Mouse (Mus musculus): Measurements from ENCODE around the gene Ddi2. TPM values are rescaled to one million over a fixed set of nuclear protein-coding genes. Genes with fewer than 3 reads are reported as not detected.

The Ddi2 gene
- polyA plus RNA-seq, 1 experiment from 2014 or later, result 22.4 TPM

DNA sequence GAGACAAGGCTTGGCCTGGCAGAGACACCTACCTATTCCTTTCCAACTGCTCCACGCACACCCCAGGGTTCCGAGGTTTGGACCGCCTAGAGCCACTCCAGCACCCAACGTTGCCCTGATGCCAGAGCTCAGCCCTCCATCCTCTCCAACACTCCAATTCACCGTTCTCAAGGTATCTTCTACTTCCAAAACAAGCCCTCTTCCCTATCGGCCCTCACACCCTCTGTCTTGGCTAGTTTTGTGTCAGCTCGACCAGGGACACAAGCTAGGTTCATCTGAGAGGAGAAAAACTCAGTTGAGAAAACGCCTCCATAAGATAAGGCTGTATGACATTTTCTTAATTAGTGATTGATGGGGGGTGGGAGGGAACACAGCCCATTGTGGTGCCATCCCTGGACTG lies 58.4 kb downstream of the Ddi2 start, which contains the start of gene Plekhm2:
Gene Plekhm2 (minus strand): TSS at position 101 of the 400 bp plus-strand sequence.
- Histone ChIP-seq H3K9ac (ENCODE audit: low read length) (peak within 1 kb of the TSS; percentile 96), H3K36me3 (ENCODE audit: control insufficient read depth, insufficient read depth, low read length) (0 out of 2 replicates have a peak, but pooled peaks cover under 1% of the 10 kb centered on the region), H3K4me2 (ENCODE audit: low read depth, severe bottlenecking) (peak within 1 kb of the TSS; percentile 74), H3K27ac (replicated peaks; ENCODE audit: low read depth, low read length) (no peak within 1 kb of the TSS; the same call in 1 of the 2 replicates), H3K27me3 (ENCODE audit: control insufficient read depth, insufficient read depth, low read length) (no peaks in the 10 kb centered on the region), H3K4me1 (ENCODE audit: control insufficient read depth, insufficient read depth, low read length) (peaks cover 11% of the 10 kb centered on the region), H3K9me3 (ENCODE audit: control insufficient read depth, low read length) (no peaks in the 10 kb centered on the region), H3K4me3 (ENCODE audit: low read depth, low read length) (peak within 1 kb of the TSS; percentile 66)
- WGBS, result 75% methylated on average over 8 of the region's 8 CpGs
- peak; percentile 50; the same call in 1 of the 2 replicates for ATAC-seq (ENCODE audit: insufficient number of reproducible peaks, low FRiP score, low TSS enrichment, low read depth)
- no peak for DNase-seq (ENCODE audit: low spot score)

DNA sequence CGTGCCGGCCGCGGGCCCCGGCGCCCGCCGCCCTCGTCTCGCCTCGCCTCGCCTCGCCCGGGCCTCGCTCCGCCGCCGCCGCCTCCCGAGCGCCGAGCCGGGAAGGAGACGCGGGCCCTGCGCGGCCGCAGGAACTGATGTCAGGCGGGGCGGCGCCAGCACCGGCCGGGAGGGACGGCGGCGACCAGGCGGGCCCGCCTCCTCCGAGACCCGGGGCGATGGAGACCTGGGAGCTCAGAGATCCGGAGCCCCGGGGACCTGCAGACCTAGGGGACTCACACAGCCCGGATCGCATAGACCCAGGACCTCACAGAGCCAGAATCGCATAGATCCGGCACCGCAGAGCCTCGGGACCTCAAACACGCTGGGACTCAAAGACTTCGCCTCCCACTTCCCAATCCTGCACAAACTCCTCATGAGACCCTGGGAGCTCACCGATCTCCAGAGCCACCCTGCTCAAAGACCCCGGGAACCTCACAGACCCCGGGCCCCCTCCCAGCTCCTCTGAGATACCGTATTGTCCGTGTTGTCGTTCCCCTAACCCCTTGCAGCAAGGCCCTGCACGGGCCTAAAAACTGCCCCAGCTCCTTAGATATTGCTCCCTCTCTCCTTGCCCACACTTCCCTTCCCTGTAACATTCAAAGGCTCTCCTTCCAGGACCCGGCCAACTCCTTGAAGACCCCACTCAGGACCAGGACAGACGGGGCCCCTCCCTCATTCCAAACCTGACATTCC lies 59.0 kb downstream of the Ddi2 start:
- Histone ChIP-seq H3K36me3 (ENCODE audit: control insufficient read depth, insufficient read depth, low read length) (0 out of 2 replicates have a peak, but pooled peaks cover 2% of the 10 kb centered on the region), H3K4me1 (ENCODE audit: control insufficient read depth, insufficient read depth, low read length) (peaks cover 11% of the 10 kb centered on the region), H3K27me3 (ENCODE audit: control insufficient read depth, insufficient read depth, low read length) (no peaks in the 10 kb centered on the region), H3K27ac (replicated peaks; ENCODE audit: low read depth, low read length) (no peak overlapping the region; the same call in 1 of the 2 replicates), H3K4me3 (ENCODE audit: low read depth, low read length) (peak overlapping the region; percentile 66), H3K9me3 (ENCODE audit: control insufficient read depth, low read length) (no peaks in the 10 kb centered on the region), H3K4me2 (ENCODE audit: low read depth, severe bottlenecking) (peak overlapping the region; percentile 74), H3K9ac (ENCODE audit: low read length) (peak overlapping the region; percentile 96)
- ATAC-seq (ENCODE audit: insufficient number of reproducible peaks, low FRiP score, low TSS enrichment, low read depth) (no peak; the same call in 1 of the 2 replicates), DNase-seq (ENCODE audit: low spot score) (peak; percentile 74)
- WGBS, result 1% methylated on average over 41 of the region's 60 CpGs

DNA sequence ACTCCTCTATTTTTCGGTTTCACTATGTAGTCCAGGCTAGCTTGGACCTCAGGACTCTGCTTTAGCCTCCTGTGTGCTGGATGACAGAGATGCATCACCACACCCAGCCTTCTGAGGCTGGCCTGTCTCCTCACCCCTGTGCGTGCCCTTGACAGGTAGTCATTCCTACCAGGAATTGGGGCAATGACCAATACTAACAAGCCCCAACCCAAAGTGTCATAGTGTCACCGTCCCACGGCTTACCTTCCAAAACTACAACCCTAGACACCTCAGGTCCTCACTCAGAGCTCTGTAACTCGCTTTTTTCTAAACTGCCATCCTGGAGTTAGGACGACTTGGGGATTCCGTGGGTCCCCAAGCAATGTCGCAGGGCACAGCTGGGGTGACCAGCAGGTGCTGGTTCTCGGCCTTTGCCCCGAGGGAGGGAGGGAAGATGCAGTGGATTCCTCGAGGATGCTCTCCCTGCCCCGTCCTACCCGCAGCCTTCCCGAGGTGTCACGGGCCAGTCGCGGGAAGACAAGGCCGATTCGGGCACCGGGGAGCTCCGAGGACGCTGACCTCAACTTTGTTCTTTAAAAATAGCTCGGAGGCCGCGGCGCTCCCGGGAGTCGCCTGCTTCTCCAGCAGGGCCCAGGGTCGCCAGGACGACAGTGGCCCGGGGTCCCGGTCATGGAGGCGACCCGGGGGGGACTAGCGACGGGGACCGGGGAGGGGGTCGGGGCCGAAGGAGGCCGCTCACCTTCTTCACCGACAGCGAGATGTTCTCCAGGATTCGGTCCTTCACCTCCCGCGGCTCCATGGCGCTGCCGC lies 59.9 kb downstream of the Ddi2 start:
- ATAC-seq (ENCODE audit: insufficient number of reproducible peaks, low FRiP score, low TSS enrichment, low read depth), result no peak
- H3K27ac ChIP-seq (replicated peaks; ENCODE audit: low read depth, low read length), result no peak overlapping the region
- H3K9me3 ChIP-seq (ENCODE audit: control insufficient read depth, low read length), result no peaks in the 10 kb centered on the region
- H3K36me3 ChIP-seq (ENCODE audit: control insufficient read depth, insufficient read depth, low read length), result 0 out of 2 replicates have a peak, but pooled peaks cover 2% of the 10 kb centered on the region
- H3K4me3 ChIP-seq (ENCODE audit: low read depth, low read length), result peak overlapping the region; percentile 66
- peaks cover 11% of the 10 kb centered on the region for H3K4me1 ChIP-seq (ENCODE audit: control insufficient read depth, insufficient read depth, low read length)
- peak overlapping the region; percentile 74 for H3K4me2 ChIP-seq (ENCODE audit: low read depth, severe bottlenecking)
- WGBS, result 4% methylated on average over 43 of the region's 47 CpGs
- peak overlapping the region; percentile 96 for H3K9ac ChIP-seq (ENCODE audit: low read length)
- DNase-seq (ENCODE audit: low spot score), result peak; percentile 60
- no peaks in the 10 kb centered on the region for H3K27me3 ChIP-seq (ENCODE audit: control insufficient read depth, insufficient read depth, low read length)

DNA sequence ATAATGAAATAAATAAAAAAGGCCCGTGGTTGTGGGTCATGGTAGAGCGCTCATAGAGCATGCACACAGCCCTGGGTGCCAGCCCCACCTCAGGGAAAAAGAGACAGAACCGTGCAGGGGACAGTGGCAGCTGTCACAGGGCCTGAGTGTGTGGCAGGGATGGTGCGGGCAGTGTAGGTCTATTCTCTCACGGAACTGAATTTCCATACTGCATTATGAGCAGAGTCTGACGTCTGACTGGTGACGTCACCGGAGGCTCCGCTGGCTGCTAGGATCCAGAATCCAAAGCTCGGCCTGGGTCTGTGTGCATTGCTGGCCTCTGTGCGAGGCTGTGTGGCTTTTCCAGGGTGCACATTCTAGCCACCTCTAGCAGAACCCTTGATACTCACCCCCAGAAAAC lies 62.3 kb downstream of the Ddi2 start:
- DNase-seq (ENCODE audit: low spot score) (no peak), ATAC-seq (ENCODE audit: insufficient number of reproducible peaks, low FRiP score, low TSS enrichment, low read depth) (no peak)
- WGBS, result 92% methylated on average over 11 of the region's 11 CpGs
- no peak overlapping the region for H3K9ac ChIP-seq (ENCODE audit: low read length)
- H3K9me3 ChIP-seq (ENCODE audit: control insufficient read depth, low read length), result no peaks in the 10 kb centered on the region
- no peak overlapping the region for H3K27ac ChIP-seq (replicated peaks; ENCODE audit: low read depth, low read length)
- H3K27me3 ChIP-seq (ENCODE audit: control insufficient read depth, insufficient read depth, low read length), result no peaks in the 10 kb centered on the region
- H3K4me2 ChIP-seq (ENCODE audit: low read depth, severe bottlenecking), result no peak overlapping the region
- 0 out of 2 replicates have a peak, but pooled peaks cover 2% of the 10 kb centered on the region for H3K36me3 ChIP-seq (ENCODE audit: control insufficient read depth, insufficient read depth, low read length)
- H3K4me3 ChIP-seq (ENCODE audit: low read depth, low read length), result no peak overlapping the region
- peaks cover 11% of the 10 kb centered on the region for H3K4me1 ChIP-seq (ENCODE audit: control insufficient read depth, insufficient read depth, low read length)

DNA sequence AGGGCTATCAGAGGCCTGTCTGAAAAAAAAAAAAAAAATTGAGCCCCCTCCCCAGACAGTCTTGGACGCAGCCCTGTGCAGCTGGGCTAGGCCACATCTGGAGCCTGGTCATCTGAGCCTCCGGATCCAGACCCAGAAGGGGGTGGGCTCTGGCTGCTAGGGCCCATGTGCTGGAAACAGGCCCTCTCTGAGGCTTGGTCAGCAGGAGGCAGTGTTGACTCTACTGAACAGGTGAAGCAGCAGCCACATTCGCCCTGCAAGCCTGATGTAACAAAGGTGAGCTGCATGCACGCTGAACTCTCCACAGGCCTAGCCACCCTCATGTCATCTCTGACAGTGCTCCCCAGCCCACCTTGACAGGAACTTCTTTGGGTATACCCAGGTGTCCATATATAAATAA lies 63.5 kb downstream of the Ddi2 start:
- no peaks in the 10 kb centered on the region for H3K27me3 ChIP-seq (ENCODE audit: control insufficient read depth, insufficient read depth, low read length)
- peak; percentile 37 for DNase-seq (ENCODE audit: low spot score)

DNA sequence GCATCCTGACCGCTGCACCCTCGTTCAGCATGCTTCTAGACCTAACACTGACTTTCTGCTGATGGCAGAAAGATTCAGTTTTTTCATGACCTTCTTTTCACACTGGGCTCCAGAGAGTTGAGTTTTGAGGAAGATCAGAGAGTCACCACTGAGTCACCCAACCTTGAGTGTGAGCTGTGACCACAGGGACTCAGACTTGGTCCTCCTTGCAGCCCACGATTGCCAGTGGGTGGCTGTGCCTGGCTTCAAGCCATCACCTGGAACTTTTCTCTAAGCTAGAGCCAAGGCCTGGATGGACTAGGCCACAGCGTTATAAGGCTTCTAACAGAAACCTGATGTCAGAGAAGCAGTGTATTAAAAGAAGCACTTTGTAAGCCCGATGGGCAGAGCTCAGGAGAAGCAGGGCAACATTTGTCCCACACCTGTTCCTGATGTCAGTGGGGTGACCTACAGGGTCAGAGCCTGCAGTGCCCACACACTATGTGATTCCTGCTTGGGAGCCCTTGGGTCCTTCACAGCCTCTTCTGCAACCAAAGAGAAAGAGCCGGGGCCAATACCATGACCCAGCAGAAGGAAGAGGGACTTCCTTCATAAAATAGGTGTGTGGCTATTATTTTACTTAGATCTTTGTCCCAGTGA lies 64.3 kb downstream of the Ddi2 start:
- no peak for ATAC-seq (ENCODE audit: insufficient number of reproducible peaks, low FRiP score, low TSS enrichment, low read depth)
- Histone ChIP-seq H3K9ac (ENCODE audit: low read length) (no peak overlapping the region), H3K4me3 (ENCODE audit: low read depth, low read length) (no peak overlapping the region), H3K27ac (replicated peaks; ENCODE audit: low read depth, low read length) (no peak overlapping the region), H3K4me2 (ENCODE audit: low read depth, severe bottlenecking) (no peak overlapping the region), H3K27me3 (ENCODE audit: control insufficient read depth, insufficient read depth, low read length) (no peaks in the 10 kb centered on the region), H3K4me1 (ENCODE audit: control insufficient read depth, insufficient read depth, low read length) (peaks cover 6% of the 10 kb centered on the region; the same call in 1 of the 2 replicates), H3K9me3 (ENCODE audit: control insufficient read depth, low read length) (no peaks in the 10 kb centered on the region), H3K36me3 (ENCODE audit: control insufficient read depth, insufficient read depth, low read length) (0 out of 2 replicates have a peak, but pooled peaks cover 2% of the 10 kb centered on the region)
- no peak for DNase-seq (ENCODE audit: low spot score)
- 85% methylated on average over 6 of the region's 6 CpGs for WGBS

More for the DNA sequence above, 63.5 kb downstream of the Ddi2 start:
- Histone ChIP-seq H3K4me3 (ENCODE audit: low read depth, low read length) (no peak overlapping the region), H3K9ac (ENCODE audit: low read length) (no peak overlapping the region), H3K9me3 (ENCODE audit: control insufficient read depth, low read length) (no peaks in the 10 kb centered on the region), H3K36me3 (ENCODE audit: control insufficient read depth, insufficient read depth, low read length) (0 out of 2 replicates have a peak, but pooled peaks cover 2% of the 10 kb centered on the region), H3K27ac (replicated peaks; ENCODE audit: low read depth, low read length) (no peak overlapping the region), H3K4me1 (ENCODE audit: control insufficient read depth, insufficient read depth, low read length) (peaks cover 9% of the 10 kb centered on the region), H3K4me2 (ENCODE audit: low read depth, severe bottlenecking) (no peak overlapping the region)
- WGBS, result 57% methylated on average over 4 of the region's 4 CpGs
- no peak for ATAC-seq (ENCODE audit: insufficient number of reproducible peaks, low FRiP score, low TSS enrichment, low read depth)

DNA sequence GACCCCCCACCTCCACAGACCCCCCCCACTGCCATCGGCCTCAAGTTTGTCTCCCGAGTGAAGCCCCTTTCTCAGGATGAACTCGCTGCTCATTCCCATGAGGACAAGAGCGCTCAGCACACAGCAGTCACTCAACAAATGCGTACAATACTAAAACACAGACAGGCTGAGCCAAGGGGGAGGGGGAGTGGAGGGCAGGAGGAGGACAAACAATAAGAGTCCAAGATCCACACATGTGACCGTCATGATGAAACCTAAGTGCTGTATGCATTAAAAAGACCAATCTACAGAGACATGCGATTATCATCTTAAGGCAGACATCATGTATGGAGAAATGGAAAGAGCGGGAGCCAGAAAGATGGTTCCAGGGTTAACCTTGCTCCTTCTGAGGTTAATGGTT lies 66.3 kb downstream of the Ddi2 start:
- WGBS, result 93% methylated on average over 8 of the region's 8 CpGs
- no peak for DNase-seq (ENCODE audit: low spot score)
- no peak overlapping the region for H3K4me3 ChIP-seq (ENCODE audit: low read depth, low read length)
- no peaks in the 10 kb centered on the region for H3K9me3 ChIP-seq (ENCODE audit: control insufficient read depth, low read length)
- no peaks in the 10 kb centered on the region for H3K4me1 ChIP-seq (ENCODE audit: control insufficient read depth, insufficient read depth, low read length)
- H3K27me3 ChIP-seq (ENCODE audit: control insufficient read depth, insufficient read depth, low read length), result no peaks in the 10 kb centered on the region
- H3K9ac ChIP-seq (ENCODE audit: low read length), result no peak overlapping the region
- no peak overlapping the region for H3K27ac ChIP-seq (replicated peaks; ENCODE audit: low read depth, low read length)
- 0 out of 2 replicates have a peak, but pooled peaks cover 4% of the 10 kb centered on the region for H3K36me3 ChIP-seq (ENCODE audit: control insufficient read depth, insufficient read depth, low read length)
- H3K4me2 ChIP-seq (ENCODE audit: low read depth, severe bottlenecking), result no peak overlapping the region
- no peak for ATAC-seq (ENCODE audit: insufficient number of reproducible peaks, low FRiP score, low TSS enrichment, low read depth)

All from limb, embryonic 11.5 days (tissue).